Mouse (Mus musculus): ENCODE measurements around the gene Gstt1.

GRCm38 (mm10) chr10:75835761-75836531, 37.6 kb upstream of the Gstt1 start:
- no peak for TF ChIP-seq CTCF (IDR thresholded peaks at IDR 0.05; ENCODE audit: borderline replicate concordance, extremely low read depth, insufficient read depth, insufficient read length)
- no peak for TF ChIP-seq POLR2A (IDR thresholded peaks at IDR 0.05; ENCODE audit: borderline replicate concordance, extremely low read depth, insufficient read depth, insufficient read length, poor library complexity, severe bottlenecking)

All from brain, embryonic 14.5 days (tissue).